Comparison of ENCODE assay signal across 7 mouse cellular contexts in the genomic region with DNA sequence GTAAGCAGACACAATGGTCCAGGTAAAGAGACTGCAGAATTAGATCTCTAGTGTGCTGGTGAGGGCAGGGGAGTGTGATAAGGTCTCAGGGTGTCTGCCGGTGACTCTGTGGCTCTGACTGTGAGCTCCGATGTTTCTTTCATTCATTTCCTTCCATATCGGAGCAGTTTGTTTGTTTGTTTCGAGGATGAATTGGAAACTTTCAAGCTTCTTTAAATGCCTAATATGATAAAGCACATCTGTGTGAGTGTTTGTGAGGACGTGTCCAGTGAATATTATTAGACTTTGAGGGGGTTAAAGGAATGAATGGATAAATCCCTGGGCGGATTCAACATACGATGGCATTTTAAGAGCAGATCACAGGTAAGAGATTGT. TPM values are rescaled to one million over a fixed set of nuclear protein-coding genes. Genes with fewer than 3 reads are reported as not detected.
DNase-seq lines count a peak whose midpoint lies in the region; ATAC-seq and TF ChIP-seq lines count a peak whose summit lies in the region.

No protein-coding gene starts in this region.

- H3K4me2 ChIP-seq in lung, postnatal 0 days (replicated peaks; ENCODE audit: low read depth, low read length): peak overlapping the region; percentile 48
- H3K4me2 ChIP-seq in embryonic facial prominence, embryonic 14.5 days (ENCODE audit: low read depth, low read length): peak overlapping the region; percentile 56
- H3K4me2 ChIP-seq in limb, embryonic 12.5 days: peak overlapping the region; percentile 50
- H3K4me2 ChIP-seq in stomach, embryonic 14.5 days (replicated peaks; ENCODE audit: low read depth, low read length): peak overlapping the region; percentile 40

- no peak for DNase-seq in lung, postnatal 0 days (ENCODE audit: low spot score)
- DNase-seq in lung, adult 18-20 months: no peak
- no peak for DNase-seq in embryonic facial prominence, embryonic 14.5 days (ENCODE audit: low spot score)
- DNase-seq in right cerebral cortex, postnatal 14 days: no peak
- no peak for DNase-seq in left cerebral cortex, adult 9 months (ENCODE audit: low spot score in 2 of 2)

- ATAC-seq in lung, postnatal 0 days: no peak
- no peak for ATAC-seq in embryonic facial prominence, embryonic 14.5 days (ENCODE audit: low read depth)
- ATAC-seq in limb, embryonic 12.5 days (ENCODE audit: insufficient number of reproducible peaks, insufficient read depth, low FRiP score, low TSS enrichment, low read depth): no peak
- no peak for ATAC-seq in stomach, embryonic 14.5 days (ENCODE audit: insufficient number of reproducible peaks, insufficient read depth, low FRiP score, low read depth)

- peak overlapping the region; percentile 62; the same call in 1 of the 2 replicates for H3K4me3 ChIP-seq in lung, postnatal 0 days (ENCODE audit: low read depth, low read length)
- H3K4me3 ChIP-seq in embryonic facial prominence, embryonic 14.5 days (ENCODE audit: low read depth, low read length): peak overlapping the region; percentile 61
- peak overlapping the region; percentile 59 for H3K4me3 ChIP-seq in limb, embryonic 12.5 days (replicated peaks)
- H3K4me3 ChIP-seq in stomach, embryonic 14.5 days (ENCODE audit: low read depth, low read length): peak overlapping the region; percentile 55

- no peak for TF ChIP-seq CTCF in lung, postnatal 0 days (IDR thresholded peaks at IDR 0.05)

- H3K36me3 ChIP-seq in lung, postnatal 0 days (ENCODE audit: insufficient read depth, low read length): no peaks in the 10 kb centered on the region
- no peaks in the 10 kb centered on the region for H3K36me3 ChIP-seq in embryonic facial prominence, embryonic 14.5 days (ENCODE audit: control insufficient read depth, insufficient read depth, low read length)
- H3K36me3 ChIP-seq in limb, embryonic 12.5 days: no peaks in the 10 kb centered on the region
- no peaks in the 10 kb centered on the region for H3K36me3 ChIP-seq in stomach, embryonic 14.5 days (ENCODE audit: control insufficient read depth, insufficient read depth, low read length)

- no peaks in the 10 kb centered on the region for H3K4me1 ChIP-seq in lung, postnatal 0 days (ENCODE audit: insufficient read depth, low read depth, low read length)
- H3K4me1 ChIP-seq in embryonic facial prominence, embryonic 14.5 days (ENCODE audit: control insufficient read depth, insufficient read depth, low read length): peaks cover 3% of the 10 kb centered on the region; the same call in 1 of the 2 replicates
- peaks cover 10% of the 10 kb centered on the region for H3K4me1 ChIP-seq in limb, embryonic 12.5 days (replicated peaks)
- H3K4me1 ChIP-seq in stomach, embryonic 14.5 days (ENCODE audit: control insufficient read depth, insufficient read depth, low read length): peaks cover 6% of the 10 kb centered on the region; the same call in 1 of the 2 replicates

- TF ChIP-seq EP300 in lung, postnatal 0 days (IDR thresholded peaks at IDR 0.05): no peak

- H3K27ac ChIP-seq in lung, postnatal 0 days (ENCODE audit: low read length): no peak overlapping the region
- H3K27ac ChIP-seq in embryonic facial prominence, embryonic 14.5 days (replicated peaks; ENCODE audit: low read depth, low read length): no peak overlapping the region
- peak overlapping the region; percentile 23; the same call in 1 of the 2 replicates for H3K27ac ChIP-seq in limb, embryonic 12.5 days
- no peak overlapping the region for H3K27ac ChIP-seq in stomach, embryonic 14.5 days (ENCODE audit: low read length)

- WGBS in lung, postnatal 0 days: 14% methylated on average over 7 of the region's 7 CpGs
- WGBS in embryonic facial prominence, embryonic 14.5 days: 23% methylated on average over 7 of the region's 7 CpGs
- 23% methylated on average over 7 of the region's 7 CpGs for WGBS in limb, embryonic 12.5 days
- 17% methylated on average over 7 of the region's 7 CpGs for WGBS in stomach, embryonic 14.5 days

- H3K9me3 ChIP-seq in lung, postnatal 0 days (ENCODE audit: low read length): no peaks in the 10 kb centered on the region
- H3K9me3 ChIP-seq in embryonic facial prominence, embryonic 14.5 days (ENCODE audit: control insufficient read depth, low read length): no peaks in the 10 kb centered on the region
- no peaks in the 10 kb centered on the region for H3K9me3 ChIP-seq in limb, embryonic 12.5 days
- H3K9me3 ChIP-seq in stomach, embryonic 14.5 days (ENCODE audit: control insufficient read depth, low read depth, low read length): no peaks in the 10 kb centered on the region

- no peaks in the 10 kb centered on the region for H3K27me3 ChIP-seq in lung, postnatal 0 days (replicated peaks; ENCODE audit: insufficient read depth, low read length)
- no peaks in the 10 kb centered on the region for H3K27me3 ChIP-seq in embryonic facial prominence, embryonic 14.5 days (replicated peaks; ENCODE audit: control insufficient read depth, insufficient read depth, low read length)
- no peaks in the 10 kb centered on the region for H3K27me3 ChIP-seq in limb, embryonic 12.5 days
- no peaks in the 10 kb centered on the region for H3K27me3 ChIP-seq in stomach, embryonic 14.5 days (ENCODE audit: control insufficient read depth, insufficient read depth, low read length)

- H3K9ac ChIP-seq in lung, postnatal 0 days (replicated peaks; ENCODE audit: low read depth): peak overlapping the region; percentile 77; the same call in 1 of the 2 replicates
- H3K9ac ChIP-seq in embryonic facial prominence, embryonic 14.5 days (ENCODE audit: low read depth, low read length): peak overlapping the region; percentile 64
- no peak overlapping the region; the same call in 1 of the 2 replicates for H3K9ac ChIP-seq in limb, embryonic 12.5 days (replicated peaks)
- no peak overlapping the region for H3K9ac ChIP-seq in stomach, embryonic 14.5 days (replicated peaks; ENCODE audit: low read depth, low read length)

RNA-seq across cellular contexts. Expression of gene Klrb1c, which starts 10.9 kb away (rescaled TPM):
- 0.41 and 0.50 TPM in 2 replicates for polyA plus RNA-seq in lung, postnatal 0 days (2015; fragmentation: Nextera tagmentation; extraction: Ambion mirVana)
- 0.14 TPM in 1 of 2 replicates, not detected in the other for polyA plus RNA-seq in embryonic facial prominence, embryonic 14.5 days (2014; fragmentation: Nextera tagmentation; extraction: Ambion mirVana)
- not detected in 2 replicates for polyA plus RNA-seq in limb, embryonic 12.5 days (2016; fragmentation: Nextera tagmentation; extraction: Ambion mirVana)
- polyA plus RNA-seq in stomach, embryonic 14.5 days (2014; fragmentation: Nextera tagmentation; extraction: Ambion mirVana): not detected in 2 replicates

RNA-seq across cellular contexts. Expression of gene Gm44511, which starts 26.2 kb away (rescaled TPM):
- 0.26 TPM in 1 of 2 replicates, not detected in the other for polyA plus RNA-seq in lung, postnatal 0 days (2015; fragmentation: Nextera tagmentation; extraction: Ambion mirVana)
- polyA plus RNA-seq in embryonic facial prominence, embryonic 14.5 days (2014; fragmentation: Nextera tagmentation; extraction: Ambion mirVana): 0.42 TPM in 1 of 2 replicates, not detected in the other
- polyA plus RNA-seq in limb, embryonic 12.5 days (2016; fragmentation: Nextera tagmentation; extraction: Ambion mirVana): not detected in 2 replicates
- not detected in 2 replicates for polyA plus RNA-seq in stomach, embryonic 14.5 days (2014; fragmentation: Nextera tagmentation; extraction: Ambion mirVana)

RNA-seq across cellular contexts. Expression of gene Klrb1b, which starts 26.2 kb away (rescaled TPM):
- 0.26 and 0.35 TPM in 2 replicates for polyA plus RNA-seq in lung, postnatal 0 days (2015; fragmentation: Nextera tagmentation; extraction: Ambion mirVana)
- polyA plus RNA-seq in embryonic facial prominence, embryonic 14.5 days (2014; fragmentation: Nextera tagmentation; extraction: Ambion mirVana): 0.39 TPM in 1 of 2 replicates, not detected in the other
- polyA plus RNA-seq in limb, embryonic 12.5 days (2016; fragmentation: Nextera tagmentation; extraction: Ambion mirVana): not detected in 2 replicates
- polyA plus RNA-seq in stomach, embryonic 14.5 days (2014; fragmentation: Nextera tagmentation; extraction: Ambion mirVana): 0.29 and 0.34 TPM in 2 replicates

Comparison
In these comparisons a context has a peak if more than half of its experiments do, and no peak if none do; other contexts are left out.
1. H3K9ac ChIP-seq: peak in lung, postnatal 0 days (single experiment) and embryonic facial prominence, embryonic 14.5 days (single experiment); none in limb, embryonic 12.5 days (single experiment) and stomach, embryonic 14.5 days (single experiment).
2. Peak in every context shown above with its lines, with median percentiles within 50 percentile points of each other: H3K4me2 ChIP-seq and H3K4me3 ChIP-seq.